Mouse (Mus musculus): ENCODE results near the gene Plrg1.

GRCm38 (mm10) chr3:83068869-83069268 is 13.5 kb downstream of the Plrg1 start:
- TF ChIP-seq POLR2A (IDR thresholded peaks at IDR 0.05; ENCODE audit: borderline replicate concordance, control insufficient read depth, low read depth, low read length) (no peak), CTCF (IDR thresholded peaks at IDR 0.05; ENCODE audit: control insufficient read depth, insufficient read depth, low read length) (no peak)
